Mouse (Mus musculus): ENCODE measurements around the gene Actg2.

- TF ChIP-seq POLR2A (IDR thresholded peaks at IDR 0.05; ENCODE audit: borderline replicate concordance, insufficient read depth, low read length) (no peak), CTCF (IDR thresholded peaks at IDR 0.05; ENCODE audit: borderline replicate concordance, insufficient read depth, low read depth, low read length) (no peak)
These were observed 19.9 kb upstream of the Actg2 start for GRCm38 (mm10) chr6:83555972-83556371.
